Mouse (Mus musculus) hematopoietic stem cell, adult 5-6 weeks (primary cell): Measurements from ENCODE around the gene 4930432K21Rik. TPM values are rescaled to one million over a fixed set of nuclear protein-coding genes. Genes with fewer than 3 reads are reported as not detected.
A peak's percentile ranks its signal among the peaks of the same experiment; 100 is the strongest.

ENCODE experiments used
- ATAC-seq, 2 experiments: fragments of 125-278 bp in 1 of 2; replicated peaks in 1 of 2; 2 replicates each; pipeline ENCODE4 v1.8.0; 2016 to 2017; ENCODE audit warnings: inconsistent platforms in 2 of 2, mild to moderate bottlenecking in 2 of 2, moderate number of reproducible peaks in 2 of 2, low read depth in 1 of 2, moderate TSS enrichment in 1 of 2; ENCODE audit not compliant: low FRiP score in 2 of 2, poor library complexity in 2 of 2, severe bottlenecking in 2 of 2, insufficient read depth in 1 of 2, low TSS enrichment in 1 of 2
- total RNA-seq: library from RNA; stranded (forward); fragments of 172-1452, 232-1000 nt; gene quantifications from 2 replicates; pipeline ENCODE4 v1.2.3, GENCODE M21; 2017

The 4930432K21Rik gene
- total RNA-seq, 1 experiment from 2014 or later = 3.8 TPM

- ATAC-seq = no peak
Observed at GRCm38 (mm10) chr8:84199348-84200125, 51.7 kb downstream of the 4930432K21Rik start.

GRCm38 (mm10) chr8:84200126-84200555 lies 52.3 kb downstream of the 4930432K21Rik start:
- no peak for ATAC-seq

GRCm38 (mm10) chr8:84200652-84201544 lies 53.1 kb downstream of the 4930432K21Rik start:
- ATAC-seq = 0 out of 4 replicates have a peak, but pooled peaks of 1 of the 2 experiments have one; percentile 0

GRCm38 (mm10) chr8:84201545-84202245 lies 53.9 kb downstream of the 4930432K21Rik start:
- 0 out of 4 replicates have a peak, but pooled peaks have one; percentile 1 to 5 for ATAC-seq

GRCm38 (mm10) chr8:84202466-84202865 lies 54.6 kb downstream of the 4930432K21Rik start:
- ATAC-seq = no peak

DNA sequence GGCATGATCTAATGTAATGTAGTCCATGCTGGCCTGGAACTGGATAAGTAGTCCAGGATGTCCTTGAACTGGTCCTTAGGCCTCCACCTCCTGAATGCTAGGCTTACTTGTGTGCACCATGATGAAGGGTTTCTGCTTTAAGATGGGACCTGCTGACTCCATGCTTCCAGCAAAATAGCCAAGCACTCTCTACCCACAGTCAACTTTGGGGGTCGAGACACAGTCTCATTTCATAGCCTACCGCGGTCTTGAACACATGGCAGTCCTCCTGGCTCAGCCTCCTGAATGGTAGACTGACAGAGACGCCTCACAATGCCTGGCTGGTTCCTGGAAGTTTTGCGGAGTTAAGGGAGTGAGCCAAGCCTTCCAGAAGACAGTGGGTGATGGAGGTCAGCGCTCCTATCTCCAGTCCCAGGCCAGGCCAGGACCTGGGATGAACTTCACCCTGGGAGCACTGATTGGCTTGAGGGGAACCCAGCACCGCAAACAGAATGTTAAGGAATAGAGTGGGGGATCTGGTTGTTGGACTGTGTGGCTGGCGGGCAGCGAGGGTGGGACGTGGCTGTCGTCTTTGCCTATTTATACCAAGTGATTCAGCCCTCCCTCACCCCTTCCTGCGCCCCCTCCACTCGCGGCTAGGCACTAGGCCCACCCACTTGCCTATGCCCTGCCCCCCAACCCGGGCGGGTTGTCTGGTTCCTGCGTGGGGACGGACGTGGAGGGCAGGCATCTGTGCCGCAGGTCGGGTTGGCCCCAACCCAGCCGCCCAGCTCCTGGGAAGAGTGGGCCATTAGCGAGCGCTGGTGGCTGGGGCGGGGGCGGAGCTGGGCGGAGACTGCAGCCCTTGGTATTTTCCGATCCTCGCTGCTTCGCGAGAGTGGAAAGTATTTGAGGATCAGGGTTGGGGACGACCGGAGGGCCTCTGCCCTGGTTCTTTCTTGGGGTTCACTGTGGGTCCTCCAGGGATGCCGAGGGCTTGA lies 55.4 kb downstream of the 4930432K21Rik start:
- peak; percentile 30 to 46 for ATAC-seq

DNA sequence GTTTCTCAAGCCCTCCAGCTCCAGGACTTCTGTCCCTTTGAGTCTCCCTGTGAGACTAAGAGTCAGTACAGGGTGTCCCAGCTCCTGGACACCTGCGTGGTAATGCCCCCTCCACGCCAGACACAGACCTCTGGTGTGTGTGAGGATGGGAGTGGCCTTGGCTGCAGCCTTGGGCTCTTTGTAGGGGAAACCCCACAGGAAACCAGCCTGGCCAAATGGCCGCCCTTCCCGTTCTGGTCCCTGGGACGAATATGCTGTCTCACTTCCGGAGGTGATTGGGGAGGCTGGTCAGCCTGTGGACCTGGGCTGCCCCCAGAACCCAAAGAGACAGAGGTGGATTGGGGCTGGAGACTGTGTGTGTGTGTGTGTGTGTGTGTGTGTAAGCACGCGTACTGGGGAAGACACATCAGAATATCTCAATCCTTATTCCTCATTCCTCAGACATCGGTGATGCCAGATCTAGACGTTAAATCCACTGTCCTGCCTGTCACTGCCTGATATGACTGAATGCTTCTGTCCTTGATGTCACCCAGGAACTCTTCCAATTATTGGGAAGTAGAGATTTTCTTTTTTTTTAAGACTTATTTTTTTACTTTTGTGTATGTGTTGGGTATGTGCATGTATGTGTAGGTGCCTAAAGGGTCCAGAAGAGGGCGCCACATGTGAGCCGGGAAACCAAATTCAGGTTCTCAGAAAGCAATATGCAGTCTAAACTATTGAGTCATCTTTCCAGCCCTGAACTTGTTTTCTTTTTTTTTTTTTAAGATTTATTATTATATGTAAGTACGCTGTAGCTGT lies 56.3 kb downstream of the 4930432K21Rik start:
- ATAC-seq = peak; percentile 30 to 33

DNA sequence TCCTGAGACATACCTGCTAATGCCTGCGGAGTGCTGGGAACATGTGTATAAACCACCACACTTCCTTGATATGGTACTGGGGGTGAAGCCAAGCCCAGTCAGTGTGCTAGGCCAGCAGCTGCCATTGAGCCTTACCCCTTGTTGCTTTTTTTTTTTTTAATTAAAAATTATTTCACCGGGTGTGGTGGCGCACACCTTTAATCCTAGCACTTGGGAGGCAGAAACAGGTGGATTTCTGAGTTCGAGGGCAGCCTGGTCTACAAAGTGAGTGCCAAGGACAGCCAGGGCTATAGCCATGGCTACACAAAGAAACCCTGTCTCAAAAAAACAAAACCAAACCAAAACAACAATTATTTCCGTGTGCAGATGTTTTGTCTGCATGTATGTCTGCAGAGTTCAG lies 57.2 kb downstream of the 4930432K21Rik start:
- no peak for ATAC-seq

- ATAC-seq = no peak
Observed at GRCm38 (mm10) chr8:84206666-84207065, 58.8 kb downstream of the 4930432K21Rik start.

DNA sequence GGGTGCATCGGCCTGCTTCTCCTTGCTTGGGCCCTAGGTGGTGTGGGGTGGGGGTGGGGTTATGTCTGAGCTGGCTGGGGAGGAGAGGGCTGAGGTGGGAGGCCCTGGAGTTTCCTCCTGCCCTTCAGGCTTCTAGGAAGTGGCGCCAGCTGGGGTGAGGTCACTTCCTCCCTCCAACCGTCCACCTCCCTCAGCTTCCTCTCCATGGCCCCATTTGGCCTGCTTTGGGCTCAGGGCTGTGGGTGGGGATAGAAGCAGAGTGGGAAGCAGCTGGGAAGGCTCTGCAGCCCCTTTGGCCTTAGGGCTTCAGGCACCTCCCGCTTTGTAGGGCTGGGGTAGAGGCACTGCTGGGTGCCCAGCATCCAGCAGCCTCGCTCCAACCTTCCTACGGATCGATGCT lies 60.0 kb downstream of the 4930432K21Rik start:
- peak; percentile 65 to 68 for ATAC-seq

DNA sequence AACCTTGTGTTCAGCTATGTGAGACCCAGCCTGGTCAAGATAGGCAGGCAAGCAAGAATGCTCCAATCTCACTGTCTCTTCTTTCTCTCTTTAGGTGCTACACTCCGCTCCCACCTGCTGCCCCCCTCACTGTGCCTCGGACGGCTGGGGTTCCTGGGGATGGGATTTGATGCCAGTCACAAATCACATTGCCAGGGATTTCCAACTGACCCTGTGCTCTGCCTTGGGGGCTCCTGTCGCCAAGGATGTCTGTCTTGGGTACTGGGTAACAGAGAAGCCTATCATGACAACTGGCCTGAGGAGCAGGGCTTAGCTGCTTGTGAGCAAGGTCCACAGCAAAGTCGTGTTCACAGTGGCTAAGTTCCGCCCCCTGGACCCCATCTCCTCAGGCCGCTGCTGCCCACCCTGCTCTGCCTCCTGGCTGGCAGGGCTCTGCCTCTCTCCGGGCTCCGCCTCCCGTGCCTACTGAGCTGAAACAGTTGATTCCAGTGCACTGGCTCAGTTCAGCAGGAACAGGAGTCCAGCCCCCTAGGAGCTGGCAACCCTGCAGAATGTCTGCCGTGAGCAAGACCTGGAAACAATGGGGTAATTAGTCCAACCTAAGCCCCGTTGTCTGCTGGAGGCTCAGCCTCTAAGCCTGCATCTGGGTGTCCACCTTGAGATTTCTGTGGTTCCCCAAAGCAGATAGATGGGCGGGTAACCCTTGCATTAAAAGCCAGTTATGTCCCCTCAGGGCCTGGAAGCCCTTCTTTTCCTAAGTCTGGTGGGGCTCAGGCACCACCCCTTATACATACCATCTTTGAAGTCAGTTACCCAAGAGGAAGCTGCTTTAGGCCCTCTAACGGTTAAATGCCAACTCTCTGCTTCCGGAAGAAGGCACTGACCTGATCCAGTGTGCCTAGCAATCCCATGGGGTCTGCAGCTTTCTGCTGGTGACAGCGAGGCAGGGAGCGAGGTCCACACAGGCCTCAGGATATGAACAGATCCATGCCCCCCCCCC lies 60.9 kb downstream of the 4930432K21Rik start:
- 0 out of 4 replicates have a peak, but pooled peaks of 1 of the 2 experiments have one; percentile 4 for ATAC-seq

DNA sequence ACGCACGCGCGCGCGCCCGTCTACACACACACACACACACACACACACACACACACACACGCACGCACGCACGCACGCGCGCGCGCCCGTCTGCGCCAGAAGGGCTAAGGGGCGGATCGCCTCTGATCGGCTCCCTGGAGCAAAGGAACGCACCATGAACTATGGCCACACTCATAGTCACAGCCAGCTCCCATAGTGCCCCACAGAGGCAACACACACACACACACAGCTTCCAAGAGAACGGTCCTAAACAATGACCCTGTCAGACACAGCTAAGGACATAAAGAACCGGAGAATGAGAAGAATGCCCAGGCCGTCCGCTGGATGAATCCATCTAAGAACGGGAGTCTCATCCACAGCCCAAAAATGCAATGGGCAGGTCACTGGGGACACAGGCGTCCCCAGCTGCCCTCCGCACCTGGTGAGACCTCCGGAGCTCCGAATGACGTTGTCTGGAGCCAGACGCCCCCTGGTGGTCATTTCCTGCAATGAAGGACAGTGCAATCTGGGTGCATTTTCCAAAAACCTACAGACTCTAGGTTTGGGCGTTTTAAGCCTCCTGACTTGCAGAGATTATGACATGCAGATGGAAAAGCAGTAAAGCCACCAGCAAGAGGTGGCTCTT lies 62.5 kb downstream of the 4930432K21Rik start:
- peak; percentile 48 to 55; a peak in 2 of 4 replicates for ATAC-seq

DNA sequence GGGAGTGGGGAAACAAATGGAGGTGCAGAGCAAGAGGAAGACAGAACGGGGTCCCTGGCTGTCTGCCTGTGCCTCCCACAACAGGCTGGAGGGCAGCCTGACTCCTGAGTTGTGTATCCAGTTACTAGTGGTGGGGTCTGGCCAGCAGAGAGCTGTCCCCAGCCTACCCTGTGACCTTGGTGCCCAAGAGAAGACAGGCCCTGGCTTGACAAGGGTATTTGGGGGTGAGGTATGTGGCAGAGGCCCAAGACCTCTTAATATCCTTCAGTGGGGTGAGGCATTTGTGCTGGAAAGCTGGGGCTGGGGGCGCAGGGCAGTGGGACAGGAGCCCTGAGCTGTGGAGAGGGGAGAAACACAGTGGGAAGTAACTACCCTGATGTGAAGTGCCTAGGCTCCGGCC lies 63.4 kb downstream of the 4930432K21Rik start:
- no peak for ATAC-seq

DNA sequence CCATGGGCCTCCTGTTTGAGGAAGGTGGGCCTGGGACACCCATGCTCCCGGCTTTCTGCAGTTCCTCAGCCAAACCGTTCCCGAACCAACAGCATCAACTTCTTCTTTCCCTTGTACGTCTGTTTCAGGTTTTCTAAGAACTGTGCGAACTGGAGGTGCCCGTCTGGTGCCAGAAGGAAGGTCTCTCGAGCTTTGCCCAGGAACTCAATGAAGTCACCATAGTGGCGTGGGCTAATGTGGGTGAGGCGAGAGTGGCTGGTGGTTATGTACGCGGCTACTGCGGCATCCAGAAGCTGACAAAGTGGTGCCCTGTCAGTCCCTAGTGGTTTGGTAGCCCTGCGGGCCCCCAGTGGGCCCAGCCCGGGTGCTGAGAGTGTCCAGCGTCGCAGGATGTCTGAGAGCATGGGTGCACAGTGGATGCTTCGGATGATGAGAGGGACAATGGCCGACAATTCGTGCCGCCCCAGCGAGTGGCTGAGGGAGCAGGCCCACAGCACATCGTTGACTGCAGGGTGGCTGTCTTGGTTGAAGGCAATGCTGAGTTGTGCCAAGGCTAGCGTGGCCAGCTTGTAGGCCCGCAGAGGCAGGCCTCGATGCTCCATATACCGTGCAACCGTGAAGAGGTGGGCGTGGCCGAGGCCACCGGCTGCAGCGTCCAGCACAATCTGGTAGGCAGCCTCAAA lies 64.2 kb downstream of the 4930432K21Rik start:
- no peak for ATAC-seq
